Mouse (Mus musculus) liver, postnatal 0 days (tissue): ENCODE measurements around the gene Epha1. TPM values are rescaled to one million over a fixed set of nuclear protein-coding genes. Genes with fewer than 3 reads are reported as not detected.

Experiments
- ATAC-seq: fragments of 200-750 bp; cut with Nextera tagmentation; 2 replicates; pipeline ENCODE4 v1.8.0; 2017; ENCODE audit warnings: mild to moderate bottlenecking, moderate library complexity
- DNase-seq: peaks from one replicate; pipeline ENCODE4 v3.0.0-alpha.2; 2016
- H3K27ac ChIP-seq: fragments of 300-500 bp; sonication (generic); 2 replicates; pipeline ENCODE4 v1.5.1; 2014; ENCODE audit warnings: antibody characterized with exemption, moderate library complexity, mild to moderate bottlenecking, low read depth
- H3K27me3 ChIP-seq: fragments of 300-500 bp; sonication (generic); 2 replicates; pipeline ENCODE4 v1.6.1; 2014; ENCODE audit warnings: low read length, control low read depth, mixed read lengths; ENCODE audit not compliant: insufficient read depth
- H3K36me3 ChIP-seq: fragments of 300-500 bp; sonication (generic); replicated peaks from 2 replicates; pipeline ENCODE4 v1.6.1; 2014; ENCODE audit warnings: mild to moderate bottlenecking, control low read depth, low read length, moderate library complexity, mixed read lengths; ENCODE audit not compliant: insufficient read depth
- H3K4me1 ChIP-seq: fragments of 300-500 bp; sonication (generic); 2 replicates; pipeline ENCODE4 v1.6.1; 2014; ENCODE audit warnings: antibody characterized with exemption, mild to moderate bottlenecking, control low read depth; ENCODE audit not compliant: insufficient read depth
- H3K4me2 ChIP-seq: fragments of 300-500 bp; sonication (generic); 2 replicates; pipeline ENCODE4 v1.6.1; 2014; ENCODE audit warnings: low read depth, mild to moderate bottlenecking, low read length, moderate library complexity, mixed read lengths
- H3K4me3 ChIP-seq: fragments of 300-500 bp; sonication (generic); 2 replicates; pipeline ENCODE4 v1.5.1; 2014; ENCODE audit warnings: low read depth, low read length
- H3K9ac ChIP-seq: fragments of 300-500 bp; sonication (generic); replicated peaks from 2 replicates; pipeline ENCODE4 v1.6.1; 2014; ENCODE audit warnings: mild to moderate bottlenecking, moderate library complexity
- H3K9me3 ChIP-seq: fragments of 300-500 bp; sonication (generic); 2 replicates; pipeline ENCODE4 v1.6.1; 2016; ENCODE audit warnings: mild to moderate bottlenecking, control low read depth, low read length, mixed read lengths
- CTCF ChIP-seq: sonication (generic); IDR thresholded peaks from 2 replicates; pipeline ENCODE4 v1.5.1; 2016; ENCODE audit warnings: antibody characterized with exemption, low read depth
- EP300 ChIP-seq: IDR thresholded peaks from 2 replicates; pipeline ENCODE4 v1.6.1; 2016; ENCODE audit warnings: antibody characterized with exemption, low read depth, mild to moderate bottlenecking
- WGBS: fragments of 180-500 bp; shearing (Covaris S2); extraction: QIAGEN DNeasy Blood & Tissue Kit; methylation state at CpG from one replicate; pipeline ENCODE4 v1.1.7; 2014; ENCODE audit not compliant: insufficient replicate concordance; 5-methylcytosine and 5-hydroxymethylcytosine counted together
- polyA plus RNA-seq: library from polyadenylated mRNA; unstranded; fragments of >200 nt; fragmentation: Nextera tagmentation; extraction: Ambion mirVana; gene quantifications from 2 replicates; pipeline ENCODE4 v1.2.1, GENCODE M21; 2015

Epha1 gene
- polyA plus RNA-seq, 1 experiment from 2014 or later, result 18.7 TPM

GRCm38 (mm10) chr6:42349006-42349425 lies 24.1 kb downstream of the Epha1 start:
- peak; percentile 77 for DNase-seq
- H3K9ac ChIP-seq, result peak overlapping the region; percentile 92

GRCm38 (mm10) chr6:42348281-42349005 lies 24.6 kb downstream of the Epha1 start:
- Histone ChIP-seq H3K27ac (no peak overlapping the region), H3K4me2 (peak overlapping the region; percentile 89), H3K4me1 (peaks cover 30% of the 10 kb centered on the region), H3K4me3 (peak overlapping the region; percentile 87; the same call in 1 of the 2 replicates), H3K36me3 (peaks cover 7% of the 10 kb centered on the region; the same call in 1 of the 2 replicates), H3K27me3 (no peaks in the 10 kb centered on the region), H3K9ac (peak overlapping the region; percentile 92), H3K9me3 (no peaks in the 10 kb centered on the region)
- DNase-seq (no peak), ATAC-seq (no peak)
- TF ChIP-seq CTCF, result no peak
- TF ChIP-seq EP300, result no peak
- WGBS, result 38% methylated on average over 12 of the region's 12 CpGs

More at GRCm38 (mm10) chr6:42349006-42349425, 24.1 kb downstream of the Epha1 start:
- 2% methylated on average over 11 of the region's 11 CpGs for WGBS
- peaks cover 33% of the 10 kb centered on the region for H3K4me1 ChIP-seq
- peak overlapping the region; percentile 89 for H3K4me2 ChIP-seq
- no peaks in the 10 kb centered on the region for H3K9me3 ChIP-seq
- peak overlapping the region; percentile 87 for H3K4me3 ChIP-seq
- H3K36me3 ChIP-seq, result peaks cover 8% of the 10 kb centered on the region; the same call in 1 of the 2 replicates
- TF ChIP-seq CTCF, result peak; percentile 66
- TF ChIP-seq EP300, result no peak
- H3K27ac ChIP-seq, result peak overlapping the region; percentile 96
- no peaks in the 10 kb centered on the region for H3K27me3 ChIP-seq
- ATAC-seq, result peak; percentile 37

- Histone ChIP-seq H3K9ac (no peak overlapping the region), H3K27ac (peak overlapping the region; percentile 55), H3K9me3 (no peaks in the 10 kb centered on the region), H3K4me2 (no peak overlapping the region), H3K27me3 (no peaks in the 10 kb centered on the region), H3K36me3 (no peaks in the 10 kb centered on the region), H3K4me3 (no peak overlapping the region), H3K4me1 (peaks cover 8% of the 10 kb centered on the region)
- TF ChIP-seq EP300, result no peak
- no peak for TF ChIP-seq CTCF
- no peak for ATAC-seq
- no peak for DNase-seq
- 60% methylated on average over 1 of the region's 1 CpGs for WGBS
Measured at GRCm38 (mm10) chr6:42344255-42344654, 28.8 kb downstream of the Epha1 start.

- Histone ChIP-seq H3K27ac (peak overlapping the region; percentile 55), H3K9ac (no peak overlapping the region), H3K4me2 (no peak overlapping the region), H3K9me3 (no peaks in the 10 kb centered on the region), H3K4me3 (no peak overlapping the region), H3K36me3 (no peaks in the 10 kb centered on the region), H3K27me3 (no peaks in the 10 kb centered on the region), H3K4me1 (peaks cover 4% of the 10 kb centered on the region)
- TF ChIP-seq EP300, result no peak
- no peak for DNase-seq
- no peak for ATAC-seq
- WGBS, result 61% methylated on average over 9 of the region's 9 CpGs
Measured at GRCm38 (mm10) chr6:42343361-42344120, 29.5 kb downstream of the Epha1 start.

- no peak overlapping the region for H3K4me2 ChIP-seq
- no peak overlapping the region for H3K27ac ChIP-seq
- ATAC-seq, result no peak
- 46% methylated on average over 1 of the region's 1 CpGs for WGBS
- H3K36me3 ChIP-seq, result no peaks in the 10 kb centered on the region
- H3K27me3 ChIP-seq, result no peaks in the 10 kb centered on the region
- TF ChIP-seq CTCF (no peak), EP300 (no peak)
- no peaks in the 10 kb centered on the region for H3K9me3 ChIP-seq
- no peak overlapping the region for H3K9ac ChIP-seq
- H3K4me3 ChIP-seq, result no peak overlapping the region
- no peak for DNase-seq
- 0 out of 2 replicates have a peak, but pooled peaks cover 2% of the 10 kb centered on the region for H3K4me1 ChIP-seq
Measured at GRCm38 (mm10) chr6:42342171-42342570, 30.9 kb downstream of the Epha1 start.

GRCm38 (mm10) chr6:42339981-42340380 lies 33.1 kb downstream of the Epha1 start:
- 0 out of 2 replicates have a peak, but pooled peaks cover 2% of the 10 kb centered on the region for H3K4me1 ChIP-seq
- H3K27ac ChIP-seq, result no peak overlapping the region
- ATAC-seq (no peak), DNase-seq (no peak)
- H3K4me2 ChIP-seq, result no peak overlapping the region
- H3K4me3 ChIP-seq, result no peak overlapping the region
- H3K9ac ChIP-seq, result no peak overlapping the region
- H3K9me3 ChIP-seq, result no peaks in the 10 kb centered on the region
- H3K36me3 ChIP-seq, result no peaks in the 10 kb centered on the region
- no peak for TF ChIP-seq EP300
- TF ChIP-seq CTCF, result no peak
- 69% methylated on average over 5 of the region's 5 CpGs for WGBS
- H3K27me3 ChIP-seq, result no peaks in the 10 kb centered on the region
